In the genomic region with DNA sequence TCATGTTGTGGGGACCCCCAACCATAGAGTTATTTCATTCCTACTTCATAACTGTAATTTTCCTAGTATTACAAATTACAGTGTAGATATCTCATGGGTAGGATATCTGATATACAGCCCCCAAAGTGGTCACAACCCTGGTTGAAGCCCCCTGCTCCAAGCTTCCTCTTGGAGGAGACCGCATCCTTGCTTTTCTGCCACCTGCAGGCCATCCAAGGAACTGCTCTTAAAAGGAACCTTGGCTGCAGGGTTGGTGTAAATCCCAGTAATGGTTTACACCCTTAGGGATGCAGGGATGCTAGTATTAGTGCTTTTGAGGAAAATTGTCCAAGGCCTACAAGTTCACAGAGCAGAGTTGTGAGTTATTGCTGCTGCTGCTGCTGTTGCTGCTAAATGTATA, we compare ENCODE assay signal across 9 mouse cellular contexts. TPM values are rescaled to one million over a fixed set of nuclear protein-coding genes. Genes with fewer than 3 reads are reported as not detected.
DNase-seq lines count a peak whose midpoint lies in the region; ATAC-seq lines count a peak whose summit lies in the region.
"Had no signal": no experiment of that assay in that cellular context is flagged by ENCODE, and none has a peak within 500 bp of the region (broad histone marks: within the 10 kb centered on the region; RNA-seq: fewer than 3 reads in every experiment).

No protein-coding gene starts in this region.

- ATAC-seq in heart, embryonic 12.5 days (ENCODE audit: insufficient number of reproducible peaks, low FRiP score), result no peak
- no peak for ATAC-seq in frontal cortex, adult (ENCODE audit: low TSS enrichment)

- H3K9me3 ChIP-seq in heart, embryonic 12.5 days (replicated peaks), result no peaks in the 10 kb centered on the region
- H3K9me3 ChIP-seq: embryonic facial prominence, embryonic 12.5 days had no signal

- H3K36me3 ChIP-seq in heart, embryonic 12.5 days, result peaks cover 63% of the 10 kb centered on the region

- H3K4me3 ChIP-seq in heart, embryonic 12.5 days, result no peak overlapping the region
- H3K4me3 ChIP-seq: embryonic facial prominence, embryonic 12.5 days had no signal

- H3K27ac ChIP-seq in heart, embryonic 12.5 days (ENCODE audit: poor library complexity, severe bottlenecking), result no peak overlapping the region
- H3K27ac ChIP-seq: embryonic facial prominence, embryonic 12.5 days had no signal

- no peak overlapping the region for H3K9ac ChIP-seq in heart, embryonic 12.5 days
- H3K9ac ChIP-seq: embryonic facial prominence, embryonic 12.5 days had no signal

- no peak overlapping the region for H3K4me2 ChIP-seq in heart, embryonic 12.5 days
- H3K4me2 ChIP-seq: embryonic facial prominence, embryonic 12.5 days had no signal

- DNase-seq in heart, adult 8-10 months (ENCODE audit: low spot score), result peak; percentile 50
- peak; percentile 68 for DNase-seq in urinary bladder, postnatal 14 days (ENCODE audit: low spot score)
- no peak for DNase-seq in urinary bladder, adult 2 months (ENCODE audit: low spot score)
- DNase-seq in embryo, embryonic 10 days (ENCODE audit: low spot score), result peak; percentile 65
- peak; percentile 43 to 57 for DNase-seq in layer of hippocampus, postnatal 14 days (ENCODE audit: low spot score in 2 of 2)
- DNase-seq in retina, embryonic 14.5 days (ENCODE audit: low spot score), result peak; percentile 82

- H3K4me1 ChIP-seq in heart, embryonic 12.5 days (replicated peaks), result no peaks in the 10 kb centered on the region
- H3K4me1 ChIP-seq: embryonic facial prominence, embryonic 12.5 days had no signal

- H3K27me3 ChIP-seq in heart, embryonic 12.5 days (replicated peaks), result no peaks in the 10 kb centered on the region
- H3K27me3 ChIP-seq: embryonic facial prominence, embryonic 12.5 days had no signal

- WGBS in heart, embryonic 12.5 days, result 38% methylated on average over 1 of the region's 1 CpGs

RNA-seq across cellular contexts. Expression of gene Nadk, which starts 18.2 kb away (rescaled TPM):
- total RNA-seq in heart, adult 8-10 months (2022), result 10 to 100 TPM; 23.8 to 30.2 (median 29.1) TPM
- 52.0 and 52.5 TPM in 2 replicates for polyA plus RNA-seq in heart, embryonic 12.5 days (2016; fragmentation: Nextera tagmentation; extraction: Ambion mirVana)
- polyA plus RNA-seq in urinary bladder, adult 2 months (2012; rRNA removed), result 110 and 118 TPM in 2 replicates
- 10 to 100 TPM; 61.0 to 68.9 TPM for total RNA-seq in layer of hippocampus, postnatal 14 days (2021)

RNA-seq across cellular contexts. Expression of gene Slc35e2, which starts 20.8 kb away (rescaled TPM):
- total RNA-seq in heart, adult 8-10 months (2022), result 1 to 10 TPM; 6.2 to 7.8 (median 6.9) TPM
- 8.9 and 9.1 TPM in 2 replicates for polyA plus RNA-seq in heart, embryonic 12.5 days (2016; fragmentation: Nextera tagmentation; extraction: Ambion mirVana)
- polyA plus RNA-seq in urinary bladder, adult 2 months (2012; rRNA removed), result 6.1 and 7.8 TPM in 2 replicates
- 10 to 100 TPM; 41.4 to 46.1 TPM for total RNA-seq in layer of hippocampus, postnatal 14 days (2021)

RNA-seq across cellular contexts. Expression of gene Cdk11b, which starts 44.2 kb away (rescaled TPM):
- 10 to 100 TPM; 29.2 to 37.0 (median 30.2) TPM for total RNA-seq in heart, adult 8-10 months (2022)
- 51.8 and 52.3 TPM in 2 replicates for polyA plus RNA-seq in heart, embryonic 12.5 days (2016; fragmentation: Nextera tagmentation; extraction: Ambion mirVana)
- polyA plus RNA-seq in urinary bladder, adult 2 months (2012; rRNA removed), result 35.6 and 61.6 TPM in 2 replicates
- total RNA-seq in layer of hippocampus, postnatal 14 days (2021), result 10 to 100 TPM; 45.4 to 50.7 TPM

Comparison
In these comparisons a context has a peak if more than half of its experiments do, and no peak if none do; other contexts are left out.
1. RNA of gene Slc35e2, which starts 20.8 kb away (total RNA-seq): 41.4 to 46.1 TPM in layer of hippocampus, postnatal 14 days; 6.2 to 7.8 TPM in heart, adult 8-10 months; every median in the first group is over 4 times any median in the second.